Mouse (Mus musculus) liver, adult 10 weeks (tissue): ENCODE data around the gene Nphs2. TPM values are rescaled to one million over a fixed set of nuclear protein-coding genes. Genes with fewer than 3 reads are reported as not detected.

ENCODE experiments used
- polyA plus RNA-seq: library from polyadenylated mRNA; stranded (reverse); fragments of 350-450 nt; fragmentation: Illumina TruSeq; extraction: RNeasy Lipid Tissue Mini Kit (QIAGEN cat#74804); gene quantifications from one replicate; pipeline ENCODE4 v1.2.3, GENCODE M21; 2014; ENCODE audit warnings: low read depth, low replicate concordance

The Nphs2 gene
- not detected for polyA plus RNA-seq

DNA sequence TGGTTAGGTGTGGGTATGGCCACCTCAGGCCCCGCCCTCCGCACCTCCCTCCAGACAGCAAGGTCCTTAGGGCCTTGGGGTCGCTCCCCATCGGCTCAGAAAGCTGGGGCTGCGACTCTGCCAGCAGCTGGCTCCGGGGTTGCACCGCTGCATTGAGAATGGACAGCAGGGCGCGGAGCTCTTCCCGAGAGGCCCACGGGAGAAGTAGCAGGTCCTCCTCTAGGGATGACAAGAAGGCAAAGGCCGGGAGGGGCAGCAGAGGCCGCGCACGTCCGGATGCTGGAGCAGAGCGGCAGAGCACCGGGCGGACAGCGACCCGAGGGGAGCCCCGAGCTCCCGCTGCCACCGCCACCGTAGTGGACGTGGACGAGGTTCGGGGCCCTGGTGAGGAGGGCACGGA is at the start of gene Nphs2:
Gene Nphs2, plus strand, starts transcription at position 98 of the 400 bp plus-strand sequence.

GRCm38 (mm10) chr1:156302911-156303749 is 7.4 kb upstream of the Nphs2 start, which contains the start of gene Tdrd5:
Tdrd5 (minus strand) TSS chr1:156303664.

GRCm38 (mm10) chr1:156365740-156366139 is 55.2 kb downstream of the Nphs2 start, which contains the start of gene Gm2000:
Gm2000 (plus strand) TSS chr1:156366040.

Other genes starting within 250 kb of the Nphs2 start
- not detected for gene Fam163a, start 105.7 kb upstream of the Nphs2 start, polyA plus RNA-seq
- gene Tdrd5, start 7.1 kb upstream of the Nphs2 start, polyA plus RNA-seq = not detected
- 8.8 TPM for gene Gm2000, start 55.3 kb downstream of the Nphs2 start, polyA plus RNA-seq
- not detected for gene Axdnd1, start 110.4 kb downstream of the Nphs2 start, polyA plus RNA-seq
- 3.0 TPM for gene Soat1, start 163.6 kb downstream of the Nphs2 start, polyA plus RNA-seq
- 2.7 TPM for gene Gm10031, start 213.3 kb downstream of the Nphs2 start, polyA plus RNA-seq
- 2.0 TPM for gene Abl2, start 248.1 kb downstream of the Nphs2 start, polyA plus RNA-seq